Mouse (Mus musculus) liver, embryonic 11.5 days (tissue): ENCODE results near the gene Mboat7. TPM values are rescaled to one million over a fixed set of nuclear protein-coding genes. Genes with fewer than 3 reads are reported as not detected.

ENCODE experiments used
- ATAC-seq: fragments of 200-750 bp; cut with Nextera tagmentation; replicated peaks from 2 replicates; pipeline ENCODE4 v1.8.0; 2017; ENCODE audit warnings: moderate number of reproducible peaks, mild to moderate bottlenecking, moderate TSS enrichment, moderate library complexity; ENCODE audit not compliant: low FRiP score
- DNase-seq: peaks from one replicate; pipeline ENCODE4 v3.0.0-alpha.2; 2017; ENCODE audit warnings: low spot score
- H3K27ac ChIP-seq: fragments of 300-500 bp; sonication (generic); 2 replicates; pipeline ENCODE4 v1.5.1; 2014; ENCODE audit warnings: mild to moderate bottlenecking, low read depth, low read length, control low read depth
- H3K27me3 ChIP-seq: fragments of 300-500 bp; sonication (generic); replicated peaks from 2 replicates; pipeline ENCODE4 v1.6.1; 2014; ENCODE audit warnings: low read length, mixed read lengths; ENCODE audit not compliant: control insufficient read depth, insufficient read depth
- H3K36me3 ChIP-seq: fragments of 300-500 bp; sonication (generic); 2 replicates; pipeline ENCODE4 v1.6.1; 2014; ENCODE audit warnings: mild to moderate bottlenecking, low read length, moderate library complexity, mixed read lengths; ENCODE audit not compliant: control insufficient read depth, insufficient read depth
- H3K4me1 ChIP-seq: fragments of 300-500 bp; sonication (generic); replicated peaks from 2 replicates; pipeline ENCODE4 v1.6.1; 2014; ENCODE audit warnings: low read length, mixed read lengths; ENCODE audit not compliant: control insufficient read depth, insufficient read depth
- H3K4me2 ChIP-seq: fragments of 300-500 bp; sonication (generic); 2 replicates; pipeline ENCODE4 v1.6.1; 2014; ENCODE audit warnings: mild to moderate bottlenecking, control low read depth, moderate library complexity
- H3K4me3 ChIP-seq: fragments of 300-500 bp; sonication (generic); 2 replicates; pipeline ENCODE4 v1.5.1; 2014; ENCODE audit warnings: low read depth, low read length, control low read depth
- H3K9ac ChIP-seq: fragments of 300-500 bp; sonication (generic); 2 replicates; pipeline ENCODE4 v1.6.1; 2014; ENCODE audit warnings: low read depth, low read length, control low read depth
- H3K9me3 ChIP-seq: fragments of 300-500 bp; sonication (generic); 2 replicates; pipeline ENCODE4 v1.6.1; 2016; ENCODE audit warnings: low read length, inconsistent platforms, mixed read lengths; ENCODE audit not compliant: control insufficient read depth
- WGBS: fragments of 180-500 bp; shearing (Covaris S2); extraction: QIAGEN DNeasy Blood & Tissue Kit; methylation state at CpG from one replicate; pipeline ENCODE4 v1.1.7; 2014; 5-methylcytosine and 5-hydroxymethylcytosine counted together
- polyA plus RNA-seq: library from polyadenylated mRNA; unstranded; fragments of >200 nt; fragmentation: Nextera tagmentation; extraction: Ambion mirVana; gene quantifications from 2 replicates; pipeline ENCODE4 v1.2.1, GENCODE M21; 2014

Mboat7 gene
- polyA plus RNA-seq, 1 experiment from 2014 or later: 35.7 TPM

DNA sequence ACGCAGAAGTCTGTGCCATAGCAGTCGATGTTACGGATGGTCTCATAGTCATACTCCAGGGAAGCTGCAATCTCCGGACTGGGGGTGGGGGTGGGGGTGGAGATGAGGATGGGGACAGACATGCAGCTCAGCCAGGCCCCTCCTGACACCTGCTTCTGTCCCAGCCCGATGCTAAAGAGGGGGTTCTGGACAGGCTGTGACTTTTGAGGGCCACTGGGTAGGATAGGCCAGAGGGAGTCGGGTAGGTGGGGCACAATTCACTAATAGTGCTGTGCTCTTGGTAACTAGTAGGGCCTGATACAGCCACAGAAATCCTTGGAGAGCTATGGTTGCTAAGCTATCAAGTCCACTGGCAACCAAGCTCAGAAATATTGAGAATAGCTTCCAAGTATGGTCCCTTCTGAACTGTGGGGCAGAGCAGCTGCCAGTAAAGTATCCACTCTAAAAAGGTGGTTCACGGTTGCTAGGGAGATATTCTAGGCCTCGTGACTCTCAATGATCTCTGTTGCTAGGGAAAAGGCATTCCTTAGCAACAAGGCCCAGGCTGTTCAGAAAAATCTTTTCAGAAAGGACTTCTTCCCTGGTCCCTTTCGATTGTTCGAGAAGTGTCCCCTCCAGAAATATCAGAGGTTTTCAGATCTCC, 9.3 kb downstream of the Mboat7 start:
- peaks cover 11% of the 10 kb centered on the region for H3K36me3 ChIP-seq
- ATAC-seq: no peak

DNA sequence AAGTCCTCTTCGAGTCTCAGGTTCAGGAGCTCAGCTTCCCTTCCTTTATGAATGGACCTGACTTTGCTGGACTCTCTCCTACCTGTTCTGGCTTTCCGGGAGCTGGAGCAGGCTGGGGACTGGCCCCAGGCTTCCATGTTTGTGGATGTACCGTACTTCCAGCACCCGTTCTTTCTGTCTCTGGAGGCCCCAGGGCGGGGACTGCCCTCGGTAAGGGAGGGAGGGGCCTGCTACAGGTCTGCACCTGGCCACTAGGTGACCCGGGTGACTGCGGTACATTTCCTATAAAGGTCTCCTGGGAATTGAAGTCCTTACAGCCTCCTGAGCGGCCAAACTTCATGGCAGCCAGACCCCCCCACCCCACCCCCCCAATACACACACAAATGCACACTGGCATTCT, 16.0 kb downstream of the Mboat7 start, which contains the start of gene Tmc4:
Tmc4 (minus strand) TSS at position 212 of the 400 bp plus-strand sequence.
- DNase-seq (no peak), ATAC-seq (no peak)
- Histone ChIP-seq H3K27ac (no peak within 1 kb of the TSS), H3K9ac (no peak within 1 kb of the TSS), H3K27me3 (no peaks in the 10 kb centered on the region), H3K4me2 (no peak within 1 kb of the TSS), H3K36me3 (no peaks in the 10 kb centered on the region), H3K4me1 (no peaks in the 10 kb centered on the region; the same call in 1 of the 2 replicates), H3K9me3 (no peaks in the 10 kb centered on the region), H3K4me3 (no peak within 1 kb of the TSS)
- 49% methylated on average over 9 of the region's 9 CpGs for WGBS

More for the DNA sequence above, 9.3 kb downstream of the Mboat7 start:
- DNase-seq: no peak
- H3K27me3 ChIP-seq: no peaks in the 10 kb centered on the region
- no peak overlapping the region for H3K27ac ChIP-seq
- 83% methylated on average over 10 of the region's 10 CpGs for WGBS
- H3K4me1 ChIP-seq: no peaks in the 10 kb centered on the region
- H3K9ac ChIP-seq: no peak overlapping the region
- H3K9me3 ChIP-seq: no peaks in the 10 kb centered on the region
- no peak overlapping the region for H3K4me2 ChIP-seq
- no peak overlapping the region for H3K4me3 ChIP-seq

DNA sequence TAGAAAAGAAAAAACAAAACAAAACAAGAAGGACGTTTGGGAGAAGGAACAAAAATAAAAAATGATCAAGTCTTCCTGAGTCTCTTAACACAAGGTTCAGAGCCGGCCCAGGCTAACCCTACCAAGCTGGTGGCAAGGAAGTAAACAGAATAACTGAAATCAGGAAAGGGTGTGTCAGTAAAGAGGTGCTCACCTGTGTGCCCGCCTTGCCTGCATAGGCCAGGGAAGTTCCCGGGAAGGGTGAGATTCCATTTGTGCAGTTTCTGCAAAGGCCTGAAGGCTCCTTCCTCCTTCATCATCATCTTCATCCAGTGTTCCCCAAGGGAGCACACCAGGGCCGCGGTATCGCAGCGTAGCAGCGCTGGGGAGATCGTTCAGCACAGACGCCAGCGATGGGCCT, 17.0 kb downstream of the Mboat7 start:
- Histone ChIP-seq H3K4me2 (no peak overlapping the region), H3K27me3 (no peaks in the 10 kb centered on the region), H3K4me3 (no peak overlapping the region), H3K27ac (no peak overlapping the region; the same call in 1 of the 2 replicates), H3K9ac (no peak overlapping the region), H3K36me3 (no peaks in the 10 kb centered on the region), H3K4me1 (no peaks in the 10 kb centered on the region; the same call in 1 of the 2 replicates), H3K9me3 (no peaks in the 10 kb centered on the region)
- no peak for ATAC-seq
- 82% methylated on average over 12 of the region's 12 CpGs for WGBS
- no peak for DNase-seq

DNA sequence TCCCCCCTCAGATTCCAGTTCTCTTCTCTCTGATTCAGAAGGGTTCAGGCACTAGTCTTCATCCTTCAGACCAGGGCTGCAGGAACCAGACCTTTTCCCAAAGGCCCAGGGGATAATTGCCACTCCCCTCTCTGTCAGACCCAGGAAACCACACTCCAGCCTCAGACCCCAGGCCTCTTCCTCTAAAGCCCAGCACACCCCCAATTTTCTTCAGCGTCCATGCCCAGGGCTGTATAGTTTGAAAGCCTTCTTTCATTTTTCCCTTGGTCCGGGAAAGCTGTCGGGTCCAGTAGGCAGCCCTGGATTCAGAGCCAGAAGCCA, 18.1 kb downstream of the Mboat7 start:
- ATAC-seq: peak; percentile 21; the same call in 1 of the 2 replicates
- 53% methylated on average over 3 of the region's 3 CpGs for WGBS

DNA sequence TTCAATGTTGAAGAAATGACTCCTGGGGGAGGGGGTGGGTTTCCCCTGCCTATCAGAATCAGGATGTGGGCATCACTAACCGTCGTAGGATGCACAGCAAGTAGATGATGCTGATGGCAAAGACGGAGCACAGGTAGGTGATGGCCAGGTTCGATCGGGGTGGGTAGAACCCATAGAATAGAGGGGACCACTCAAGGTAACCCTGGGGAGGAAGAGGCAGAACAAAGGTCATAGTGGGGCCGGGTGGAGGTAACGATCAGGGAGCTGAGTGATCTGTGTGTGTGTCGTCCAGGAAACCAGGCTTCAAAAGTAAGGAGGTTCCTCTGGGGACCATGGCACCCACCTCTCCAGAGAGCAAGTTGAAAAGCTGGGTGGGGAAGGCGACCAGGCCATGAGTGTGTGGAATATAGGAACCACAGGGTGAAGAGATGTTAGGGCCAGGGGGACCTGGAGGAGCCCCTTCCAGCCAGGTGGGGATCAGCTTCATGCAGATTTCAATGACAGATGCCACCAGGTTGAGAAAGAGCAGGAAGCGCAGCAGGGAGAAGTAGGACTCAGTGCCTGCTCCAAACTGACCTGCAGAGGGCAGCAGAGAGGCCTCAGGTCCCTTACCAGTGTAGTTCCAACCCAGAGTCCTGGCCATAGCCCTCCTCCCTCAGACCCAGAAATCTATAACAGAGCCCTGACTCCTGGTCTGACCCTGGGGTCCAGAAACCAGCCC, 18.7 kb downstream of the Mboat7 start:
- peak; percentile 84 for ATAC-seq
- Histone ChIP-seq H3K9me3 (no peaks in the 10 kb centered on the region), H3K4me1 (no peaks in the 10 kb centered on the region; the same call in 1 of the 2 replicates), H3K4me3 (no peak overlapping the region), H3K36me3 (no peaks in the 10 kb centered on the region), H3K27ac (no peak overlapping the region), H3K9ac (no peak overlapping the region), H3K4me2 (no peak overlapping the region), H3K27me3 (no peaks in the 10 kb centered on the region)
- WGBS: 59% methylated on average over 10 of the region's 10 CpGs
- DNase-seq: peak; percentile 67

More for the DNA sequence above, 18.1 kb downstream of the Mboat7 start:
- Histone ChIP-seq H3K4me3 (no peak overlapping the region), H3K4me2 (no peak overlapping the region), H3K9ac (no peak overlapping the region), H3K9me3 (no peaks in the 10 kb centered on the region), H3K36me3 (no peaks in the 10 kb centered on the region), H3K4me1 (no peaks in the 10 kb centered on the region; the same call in 1 of the 2 replicates), H3K27ac (no peak overlapping the region), H3K27me3 (no peaks in the 10 kb centered on the region)
- DNase-seq: no peak

DNA sequence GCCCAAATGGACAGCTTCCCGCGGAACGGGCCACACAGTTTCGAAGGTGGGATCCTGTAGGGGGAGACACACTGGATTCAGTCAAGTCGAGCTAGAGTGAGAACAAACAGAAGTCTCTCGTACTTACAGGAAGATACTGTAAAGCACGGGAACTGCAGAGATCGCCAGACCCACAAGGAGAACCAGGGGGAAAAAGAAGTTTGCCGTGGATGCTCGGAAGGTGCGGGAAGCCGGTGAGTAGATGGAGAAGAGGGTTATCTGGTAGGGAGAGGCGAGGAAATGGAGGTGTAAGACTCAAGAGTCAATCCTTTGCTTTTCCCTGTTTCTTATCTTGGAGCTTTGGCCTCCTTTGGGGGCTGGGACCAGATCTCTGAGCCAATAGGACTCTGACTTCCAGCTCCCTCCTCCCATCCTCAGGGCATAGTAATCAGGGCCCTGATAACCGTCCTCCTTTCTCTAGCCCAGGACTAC, 26.4 kb downstream of the Mboat7 start:
- DNase-seq: no peak
- peak overlapping the region; percentile 71 for H3K4me3 ChIP-seq

DNA sequence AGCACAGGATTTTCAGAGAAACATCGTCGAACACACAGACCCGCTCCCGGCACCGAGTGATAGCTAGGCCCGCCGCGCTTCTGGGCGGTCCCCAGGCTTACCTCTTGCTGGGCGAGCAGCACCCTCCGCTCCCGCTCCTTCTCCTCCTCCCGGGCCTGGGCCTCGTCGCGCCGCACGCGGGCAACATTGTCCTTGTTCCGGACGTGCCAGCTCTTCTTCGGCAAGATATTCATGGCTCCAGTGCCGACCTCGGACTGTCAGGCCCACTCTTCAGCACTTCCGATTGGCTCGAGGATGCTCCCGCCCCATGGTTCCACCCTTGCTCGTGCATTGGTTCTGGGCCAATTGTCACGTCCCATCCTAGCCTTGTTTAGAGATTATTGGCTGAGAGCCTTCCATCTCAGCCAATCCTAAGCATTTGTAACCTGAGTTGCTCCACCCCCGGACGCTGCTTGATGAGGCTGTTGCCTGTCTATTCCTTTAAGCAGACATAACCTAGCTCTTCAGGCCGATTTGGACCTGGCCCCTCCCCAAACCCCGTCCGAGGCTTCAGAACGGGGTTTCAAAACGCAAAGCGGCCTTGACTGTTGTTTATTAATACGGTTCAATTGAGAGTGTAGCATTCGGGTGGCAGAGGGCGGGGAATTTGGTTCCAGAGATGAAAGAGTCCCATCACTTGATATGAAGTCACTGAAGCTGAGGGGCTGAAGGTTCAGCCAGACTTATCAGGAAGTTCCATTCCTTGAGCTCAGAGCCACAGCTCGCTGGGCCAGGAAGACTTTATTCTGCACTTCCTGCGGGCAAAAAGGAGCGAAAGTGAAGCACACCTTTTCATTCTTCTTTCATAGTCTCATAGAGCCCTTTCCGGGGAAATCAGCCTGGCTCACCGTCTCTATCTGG, 27.9 kb downstream of the Mboat7 start, which contains the start of gene Leng1:
Leng1 (minus strand) TSS at position 626 of the 900 bp plus-strand sequence.
- peak within 1 kb of the TSS; percentile 93 for H3K27ac ChIP-seq
- DNase-seq (peak; percentile 84), ATAC-seq (peak; percentile 96)
- peaks cover 19% of the 10 kb centered on the region for H3K36me3 ChIP-seq
- H3K4me2 ChIP-seq: peak within 1 kb of the TSS; percentile 92
- peak within 1 kb of the TSS; percentile 71 for H3K4me3 ChIP-seq
- H3K27me3 ChIP-seq: no peaks in the 10 kb centered on the region
- WGBS: 3% methylated on average over 45 of the region's 45 CpGs
- H3K9me3 ChIP-seq: no peaks in the 10 kb centered on the region
- peak within 1 kb of the TSS; percentile 82 for H3K9ac ChIP-seq
- peaks cover 14% of the 10 kb centered on the region for H3K4me1 ChIP-seq

More for the DNA sequence above, 26.4 kb downstream of the Mboat7 start:
- 18% methylated on average over 14 of the region's 14 CpGs for WGBS
- peak overlapping the region; percentile 92 for H3K4me2 ChIP-seq
- peak; percentile 30 for ATAC-seq
- peak overlapping the region; percentile 46; the same call in 1 of the 2 replicates for H3K27ac ChIP-seq
- peaks cover 8% of the 10 kb centered on the region; the same call in 1 of the 2 replicates for H3K36me3 ChIP-seq
- peaks cover 14% of the 10 kb centered on the region for H3K4me1 ChIP-seq
- H3K9ac ChIP-seq: peak overlapping the region; percentile 66
- no peaks in the 10 kb centered on the region for H3K9me3 ChIP-seq
- H3K27me3 ChIP-seq: no peaks in the 10 kb centered on the region

DNA sequence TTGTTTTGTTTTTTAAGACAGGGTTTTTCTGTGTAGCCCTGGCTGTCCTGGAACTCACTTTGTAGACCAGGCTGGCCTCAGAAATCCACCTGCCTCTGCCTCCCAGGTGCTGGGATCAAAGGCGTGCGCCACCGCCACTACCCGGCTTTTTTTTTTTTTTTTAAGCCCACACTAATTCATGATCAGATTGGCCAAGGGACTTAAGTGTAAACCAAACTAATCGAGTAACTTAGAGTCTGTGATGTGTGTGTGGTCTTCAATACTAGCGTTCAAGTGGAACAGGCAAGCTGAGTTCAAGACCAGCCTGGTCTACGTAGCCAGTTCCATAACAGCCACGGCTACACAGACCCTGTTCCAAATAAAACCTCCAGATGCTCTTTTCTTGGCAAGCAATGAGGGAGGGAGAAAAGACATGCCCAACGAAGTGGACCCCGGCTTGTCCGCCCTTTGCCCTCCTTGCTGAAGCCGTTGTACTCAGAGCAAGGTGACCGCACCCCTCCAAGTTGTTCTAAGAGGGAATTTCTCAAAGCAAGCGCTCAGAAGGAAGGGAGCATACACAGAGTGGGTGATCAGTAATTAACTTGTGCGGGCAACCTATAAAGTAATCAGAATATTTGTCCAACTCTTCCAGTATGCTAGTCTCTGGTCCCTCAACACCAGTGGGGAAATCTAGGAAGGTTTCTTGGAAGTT, 28.7 kb downstream of the Mboat7 start:
- Histone ChIP-seq H3K4me2 (peak overlapping the region; percentile 92), H3K27me3 (no peaks in the 10 kb centered on the region), H3K9ac (peak overlapping the region; percentile 82), H3K27ac (peak overlapping the region; percentile 79), H3K4me1 (peaks cover 14% of the 10 kb centered on the region), H3K4me3 (peak overlapping the region; percentile 71), H3K36me3 (peaks cover 27% of the 10 kb centered on the region), H3K9me3 (no peaks in the 10 kb centered on the region)
- ATAC-seq (peak; percentile 50), DNase-seq (peak; percentile 49)
- 28% methylated on average over 15 of the region's 15 CpGs for WGBS
